17 mouse cellular contexts compared by ENCODE assay signal in the genomic region with DNA sequence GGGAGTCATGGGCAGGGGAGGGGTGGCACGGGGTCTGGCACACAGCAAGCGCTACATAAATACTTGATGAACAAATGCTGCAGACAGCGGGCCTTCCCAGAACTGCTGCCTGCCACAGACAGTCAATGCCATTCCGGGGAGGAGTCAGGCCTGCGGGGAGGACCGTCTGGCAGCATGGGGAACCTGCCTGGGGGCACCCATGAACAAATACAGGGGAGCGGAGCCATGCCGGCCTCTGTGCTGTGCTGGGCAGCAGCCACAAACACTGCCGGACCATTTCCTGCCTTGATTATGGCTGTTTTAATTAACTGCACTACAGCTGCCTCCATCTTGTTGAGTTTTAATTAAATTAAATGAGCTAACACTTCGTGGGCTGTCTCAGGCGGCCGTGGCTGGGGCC. TPM values are rescaled to one million over a fixed set of nuclear protein-coding genes. Genes with fewer than 3 reads are reported as not detected.
DNase-seq lines count a peak whose midpoint lies in the region; ATAC-seq and TF ChIP-seq lines count a peak whose summit lies in the region.
"Had no signal": no experiment of that assay in that cellular context is flagged by ENCODE, and none has a peak within 500 bp of the region (broad histone marks: within the 10 kb centered on the region; RNA-seq: fewer than 3 reads in every experiment).

No protein-coding gene starts in this region.

- WGBS in thymus, adult 2 months = 75% methylated on average over 12 of the region's 12 CpGs
- 46% methylated on average over 12 of the region's 12 CpGs for whole genome bisulfite sequencing in forebrain, embryonic 15.5 days
- WGBS in hindbrain, postnatal 0 days = 37% methylated on average over 12 of the region's 12 CpGs

- peak; percentile 65 for ATAC-seq in forebrain, embryonic 15.5 days (replicated peaks)
- peak; percentile 13; the same call in 1 of the 2 replicates for ATAC-seq in hindbrain, postnatal 0 days
- no peak for ATAC-seq in cerebellum, adult (ENCODE audit: insufficient number of reproducible peaks, low FRiP score, low TSS enrichment)
- ATAC-seq: CD4-positive, CD25-positive, alpha-beta regulatory T cell, adult 4 months; Patski had no signal

- H3K4me1 ChIP-seq in thymus, adult 2 months (replicated peaks; ENCODE audit: control insufficient read depth, insufficient read depth, low read length) = peaks cover 59% of the 10 kb centered on the region
- H3K4me1 ChIP-seq in forebrain, embryonic 15.5 days = peaks cover 37% of the 10 kb centered on the region
- H3K4me1 ChIP-seq in hindbrain, postnatal 0 days (ENCODE audit: insufficient read depth, low read length) = peaks cover 18% of the 10 kb centered on the region

- H3K4me2 ChIP-seq in forebrain, embryonic 15.5 days (replicated peaks) = no peak overlapping the region
- no peak overlapping the region for H3K4me2 ChIP-seq in hindbrain, postnatal 0 days (ENCODE audit: low read depth, low read length)
- H3K4me2 ChIP-seq: heart, embryonic 12.5 days; liver, embryonic 13.5 days had no signal

- H3K9me3 ChIP-seq in forebrain, embryonic 15.5 days = no peaks in the 10 kb centered on the region
- no peaks in the 10 kb centered on the region for H3K9me3 ChIP-seq in hindbrain, postnatal 0 days (ENCODE audit: low read length)
- H3K9me3 ChIP-seq: heart, embryonic 12.5 days; liver, embryonic 13.5 days had no signal

- H3K27ac ChIP-seq in thymus, adult 2 months (ENCODE audit: control insufficient read depth, insufficient read depth, low read length) = peak overlapping the region; percentile 92
- H3K27ac ChIP-seq in forebrain, embryonic 15.5 days (replicated peaks) = peak overlapping the region; percentile 75
- no peak overlapping the region for H3K27ac ChIP-seq in hindbrain, postnatal 0 days
- H3K27ac ChIP-seq: kidney, postnatal 0 days; liver, embryonic 13.5 days had no signal

- intact Hi-C loops in left cerebral cortex, postnatal 14 days (cut with DNase I) = no loop called here

- TF ChIP-seq CTCF in thymus, adult 2 months (IDR thresholded peaks at IDR 0.05; ENCODE audit: borderline replicate concordance, control insufficient read depth, extremely low read depth, insufficient read depth, low read length, poor library complexity) = no peak
- TF ChIP-seq CTCF in hindbrain, postnatal 0 days (IDR thresholded peaks at IDR 0.05; ENCODE audit: low read depth) = no peak

- H3K27me3 ChIP-seq in thymus, adult 2 months (ENCODE audit: control insufficient read depth, insufficient read depth, low read length) = no peaks in the 10 kb centered on the region
- H3K27me3 ChIP-seq in forebrain, embryonic 15.5 days = no peaks in the 10 kb centered on the region
- H3K27me3 ChIP-seq in hindbrain, postnatal 0 days (ENCODE audit: insufficient read depth, low read length) = no peaks in the 10 kb centered on the region
- H3K27me3 ChIP-seq: heart, embryonic 12.5 days; liver, embryonic 13.5 days; Patski had no signal

- 0 out of 2 replicates have a peak, but pooled peaks cover 4% of the 10 kb centered on the region for H3K36me3 ChIP-seq in thymus, adult 2 months (ENCODE audit: control insufficient read depth, insufficient read depth, low read length)
- peaks cover 9% of the 10 kb centered on the region; the same call in 1 of the 2 replicates for H3K36me3 ChIP-seq in forebrain, embryonic 15.5 days
- peaks cover 35% of the 10 kb centered on the region for H3K36me3 ChIP-seq in hindbrain, postnatal 0 days (ENCODE audit: insufficient read depth, low read length)

- no peak for TF ChIP-seq POLR2A in thymus, adult 2 months (IDR thresholded peaks at IDR 0.05; ENCODE audit: control insufficient read depth, extremely low read depth, insufficient read depth, low read length, poor library complexity)

- H3K9ac ChIP-seq in forebrain, embryonic 15.5 days (replicated peaks) = no peak overlapping the region
- no peak overlapping the region for H3K9ac ChIP-seq in hindbrain, postnatal 0 days (replicated peaks; ENCODE audit: low read length)
- H3K9ac ChIP-seq: heart, embryonic 12.5 days; liver, embryonic 13.5 days had no signal

- peak; percentile 25 for DNase-seq in thymus, adult 2 months
- DNase-seq in thymus, postnatal 0 days (ENCODE audit: low spot score) = no peak
- no peak for DNase-seq in hindbrain, postnatal 0 days (ENCODE audit: low spot score)
- DNase-seq in thymus, postnatal 4 days = peak; percentile 34
- no peak for DNase-seq in lung, postnatal 25 days (ENCODE audit: low spot score)
- no peak for DNase-seq in left cerebral cortex, postnatal 14 days (ENCODE audit: low spot score in 2 of 2)
- DNase-seq: adrenal gland, adult 2 months; cerebellum, postnatal 36 days; liver, embryonic 13.5 days; lung, postnatal 36 days; right cerebral cortex, postnatal 14 days had no signal

- H3K4me3 ChIP-seq in thymus, adult 2 months (ENCODE audit: control insufficient read depth, insufficient read depth, low read length) = no peak overlapping the region
- no peak overlapping the region for H3K4me3 ChIP-seq in forebrain, embryonic 15.5 days
- no peak overlapping the region for H3K4me3 ChIP-seq in hindbrain, postnatal 0 days (ENCODE audit: low read length)
- H3K4me3 ChIP-seq: heart, embryonic 12.5 days; liver, embryonic 13.5 days had no signal

RNA-seq across cellular contexts. Expression of gene Ptprf, which starts 35.0 kb away (rescaled TPM):
- 165 and 202 TPM in 2 replicates for polyA plus RNA-seq in thymus, adult 2 months (2012; rRNA removed)
- polyA plus RNA-seq in thymus, postnatal 0 days (2015; fragmentation: Nextera tagmentation; extraction: Ambion mirVana) = 32.2 and 33.7 TPM in 2 replicates
- 75.9 and 76.1 TPM in 2 replicates for polyA plus RNA-seq in forebrain, embryonic 15.5 days (2015; fragmentation: Nextera tagmentation; extraction: Ambion mirVana)
- total RNA-seq in hindbrain, postnatal 0 days (2014; rRNA removed) = 178 and 196 TPM in 2 replicates
- polyA plus RNA-seq in hindbrain, postnatal 0 days (2015; fragmentation: Nextera tagmentation; extraction: Ambion mirVana) = 39.2 and 44.4 TPM in 2 replicates
- total RNA-seq in left cerebral cortex, postnatal 14 days (2021) = 100 to 1,000 TPM; 168 to 174 TPM

Comparison
In these comparisons a context has a peak if more than half of its experiments do, and no peak if none do; other contexts are left out.
1. DNase-seq: peak in thymus, adult 2 months (single experiment) and thymus, postnatal 4 days (single experiment); none in thymus, postnatal 0 days (single experiment), hindbrain, postnatal 0 days (single experiment), lung, postnatal 25 days (single experiment) and left cerebral cortex, postnatal 14 days (0 of 2).